Mouse (Mus musculus) intestine, embryonic 14.5 days (tissue): ENCODE measurements at regions not wholly inside any gene's neighbourhood (a gene's known extent, or its start where the extent isn't known, plus 50 kb on each side); places are given as distances from the start of the nearest gene placed in this dataset.
"Not testable (repeated sequence)": the region's sequence is repeated elsewhere in the genome, so short reads cannot be mapped to it uniquely, and the experiment has no call there.

ENCODE experiments used
- ATAC-seq: fragments of 200-750 bp; cut with Nextera tagmentation; replicated peaks from 2 replicates; pipeline ENCODE4 v1.8.0; 2017; ENCODE audit warnings: low read depth, moderate number of reproducible peaks, moderate TSS enrichment, moderate library complexity; ENCODE audit not compliant: low FRiP score, low TSS enrichment
- DNase-seq: peaks from one replicate; pipeline ENCODE4 v3.0.0-alpha.2; 2018; ENCODE audit warnings: low spot score
- H3K27ac ChIP-seq: fragments of 300-500 bp; sonication (generic); 2 replicates; pipeline ENCODE4 v1.5.1; 2014; ENCODE audit warnings: low read depth, mild to moderate bottlenecking, control low read depth
- H3K27me3 ChIP-seq: fragments of 300-500 bp; sonication (generic); replicated peaks from 2 replicates; pipeline ENCODE4 v1.6.1; 2014; ENCODE audit warnings: low read length, control low read depth; ENCODE audit not compliant: control insufficient read depth, insufficient read depth
- H3K36me3 ChIP-seq: fragments of 300-500 bp; sonication (generic); 2 replicates; pipeline ENCODE4 v1.6.1; 2014; ENCODE audit warnings: low read length, control low read depth; ENCODE audit not compliant: control insufficient read depth, insufficient read depth
- H3K4me1 ChIP-seq: fragments of 300-500 bp; sonication (generic); replicated peaks from 2 replicates; pipeline ENCODE4 v1.6.1; 2014; ENCODE audit warnings: low read length, control low read depth, mixed read lengths; ENCODE audit not compliant: control insufficient read depth, insufficient read depth
- H3K4me2 ChIP-seq: fragments of 300-500 bp; sonication (generic); 2 replicates; pipeline ENCODE4 v1.6.1; 2014; ENCODE audit warnings: low read length
- H3K4me3 ChIP-seq: fragments of 300-500 bp; sonication (generic); 2 replicates; pipeline ENCODE4 v1.5.1; 2014; ENCODE audit warnings: low read depth, low read length, control low read depth, mixed read lengths
- H3K9ac ChIP-seq: fragments of 300-500 bp; sonication (generic); 2 replicates; pipeline ENCODE4 v1.6.1; 2014; ENCODE audit warnings: mild to moderate bottlenecking, low read length
- H3K9me3 ChIP-seq: fragments of 300-500 bp; sonication (generic); 2 replicates; pipeline ENCODE4 v1.6.1; 2016; ENCODE audit warnings: low read length, control low read depth; ENCODE audit not compliant: control insufficient read depth
- WGBS: fragments of 180-500 bp; shearing (Covaris S2); extraction: QIAGEN DNeasy Blood & Tissue Kit; methylation state at CpG from one replicate; pipeline ENCODE4 v1.1.7; 2014; 5-methylcytosine and 5-hydroxymethylcytosine counted together

GRCm38 (mm10) chr2:78533881-78534280 lies 334.0 kb upstream of the Ube2e3 start:
- WGBS = 94% methylated on average over 5 of the region's 5 CpGs
- not testable (repeated sequence) for H3K27me3 ChIP-seq, H3K9me3 ChIP-seq, H3K4me2 ChIP-seq, H3K4me1 ChIP-seq, H3K4me3 ChIP-seq, ATAC-seq, H3K9ac ChIP-seq, H3K27ac ChIP-seq, DNase-seq, H3K36me3 ChIP-seq

GRCm38 (mm10) chr2:78530535-78530934 lies 337.4 kb upstream of the Ube2e3 start:
- no peaks in the 10 kb centered on the region for H3K4me1 ChIP-seq
- no peaks in the 10 kb centered on the region for H3K36me3 ChIP-seq
- no peak overlapping the region for H3K9ac ChIP-seq
- ATAC-seq (no peak), DNase-seq (no peak)
- H3K27me3 ChIP-seq = no peaks in the 10 kb centered on the region
- no peak overlapping the region for H3K27ac ChIP-seq
- H3K9me3 ChIP-seq = no peaks in the 10 kb centered on the region
- WGBS = 55% methylated on average over 2 of the region's 2 CpGs
- no peak overlapping the region for H3K4me2 ChIP-seq
- no peak overlapping the region for H3K4me3 ChIP-seq

GRCm38 (mm10) chr2:78520258-78521023 lies 347.5 kb upstream of the Ube2e3 start:
- Histone ChIP-seq H3K4me1 (no peaks in the 10 kb centered on the region), H3K4me2 (no peak overlapping the region), H3K9ac (no peak overlapping the region), H3K36me3 (no peaks in the 10 kb centered on the region), H3K4me3 (no peak overlapping the region), H3K27ac (no peak overlapping the region), H3K27me3 (no peaks in the 10 kb centered on the region), H3K9me3 (no peaks in the 10 kb centered on the region)
- no peak for DNase-seq
- ATAC-seq = no peak
- WGBS = 93% methylated on average over 4 of the region's 4 CpGs

- H3K27me3 ChIP-seq = no peaks in the 10 kb centered on the region
- H3K9ac ChIP-seq = no peak overlapping the region
- H3K36me3 ChIP-seq = no peaks in the 10 kb centered on the region
- no peak overlapping the region for H3K4me3 ChIP-seq
- no peak overlapping the region for H3K4me2 ChIP-seq
- H3K4me1 ChIP-seq = no peaks in the 10 kb centered on the region
- H3K27ac ChIP-seq = no peak overlapping the region
- ATAC-seq (no peak), DNase-seq (no peak)
- H3K9me3 ChIP-seq = no peaks in the 10 kb centered on the region
Observed at GRCm38 (mm10) chr2:78493115-78493514, 374.8 kb upstream of the Ube2e3 start.

- H3K27ac ChIP-seq = no peak overlapping the region
- WGBS = 56% methylated on average over 4 of the region's 4 CpGs
- H3K4me3 ChIP-seq = no peak overlapping the region
- no peak for ATAC-seq
- no peaks in the 10 kb centered on the region for H3K36me3 ChIP-seq
- no peaks in the 10 kb centered on the region for H3K4me1 ChIP-seq
- H3K9me3 ChIP-seq = no peaks in the 10 kb centered on the region
- no peak overlapping the region for H3K4me2 ChIP-seq
- H3K27me3 ChIP-seq = no peaks in the 10 kb centered on the region
- no peak overlapping the region for H3K9ac ChIP-seq
- no peak for DNase-seq
Observed at GRCm38 (mm10) chr2:78480036-78480435, 387.9 kb upstream of the Ube2e3 start.

GRCm38 (mm10) chr2:78459444-78459843 lies 408.5 kb upstream of the Ube2e3 start:
- Histone ChIP-seq H3K4me3 (no peak overlapping the region), H3K27ac (no peak overlapping the region), H3K36me3 (no peaks in the 10 kb centered on the region), H3K4me1 (no peaks in the 10 kb centered on the region), H3K27me3 (no peaks in the 10 kb centered on the region), H3K4me2 (no peak overlapping the region), H3K9ac (no peak overlapping the region), H3K9me3 (peaks cover 5% of the 10 kb centered on the region)
- ATAC-seq (no peak), DNase-seq (no peak)
- WGBS = 76% methylated on average over 4 of the region's 4 CpGs

GRCm38 (mm10) chr2:78453411-78453810 lies 414.5 kb upstream of the Ube2e3 start:
- DNase-seq = no peak
- Histone ChIP-seq H3K36me3 (no peaks in the 10 kb centered on the region), H3K9ac (no peak overlapping the region), H3K27ac (no peak overlapping the region), H3K4me1 (no peaks in the 10 kb centered on the region), H3K4me3 (no peak overlapping the region), H3K4me2 (no peak overlapping the region), H3K27me3 (no peaks in the 10 kb centered on the region), H3K9me3 (peaks cover 5% of the 10 kb centered on the region)
- 76% methylated on average over 3 of the region's 3 CpGs for WGBS
- ATAC-seq = no peak

GRCm38 (mm10) chr2:78436816-78437215 lies 431.1 kb upstream of the Ube2e3 start:
- Histone ChIP-seq H3K27ac (no peak overlapping the region), H3K4me2 (no peak overlapping the region), H3K27me3 (no peaks in the 10 kb centered on the region), H3K9me3 (no peaks in the 10 kb centered on the region), H3K36me3 (no peaks in the 10 kb centered on the region), H3K4me3 (no peak overlapping the region), H3K9ac (no peak overlapping the region), H3K4me1 (no peaks in the 10 kb centered on the region)
- ATAC-seq (no peak), DNase-seq (no peak)

- 71% methylated on average over 2 of the region's 2 CpGs for WGBS
- Histone ChIP-seq H3K9me3 (no peaks in the 10 kb centered on the region), H3K27ac (no peak overlapping the region), H3K9ac (no peak overlapping the region), H3K36me3 (no peaks in the 10 kb centered on the region), H3K4me1 (no peaks in the 10 kb centered on the region), H3K27me3 (no peaks in the 10 kb centered on the region), H3K4me3 (no peak overlapping the region), H3K4me2 (no peak overlapping the region)
- ATAC-seq = no peak
- DNase-seq = no peak
Observed at GRCm38 (mm10) chr2:78435071-78435470, 432.9 kb upstream of the Ube2e3 start.
